Mouse (Mus musculus) yolk sac, embryonic 10.5 days (tissue): ENCODE data around the gene Olfr135.

Experiments
- DNase-seq: peaks from one replicate; pipeline ENCODE4 v3.0.0-alpha.2; 2017; ENCODE audit warnings: low spot score

The Olfr135 gene

DNA sequence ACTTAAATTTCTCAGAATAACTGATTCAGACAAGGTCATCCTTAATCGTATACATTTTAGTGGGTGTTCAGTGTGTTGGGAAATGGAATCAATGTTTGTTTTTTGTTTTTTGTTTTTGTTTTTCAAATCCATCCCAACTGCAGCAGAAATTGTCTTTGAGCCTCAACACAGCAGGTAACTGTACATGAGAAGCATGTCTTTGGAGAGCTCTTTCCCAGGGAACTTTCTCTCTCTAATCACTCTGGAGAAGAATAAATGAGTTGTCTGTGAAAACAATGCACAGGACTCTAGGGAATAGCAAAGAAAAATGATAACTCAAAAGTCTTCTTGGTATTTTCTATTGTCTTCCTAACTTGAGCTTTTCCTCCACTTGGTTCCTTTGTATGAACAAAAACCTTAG lies at the start of gene Olfr135:
Gene Olfr135, plus strand, starts transcription at position 301 of the 400 bp plus-strand sequence.
- DNase-seq, result no peak

- DNase-seq, result no peak
Observed at GRCm38 (mm10) chr17:38171088-38171487, 33.0 kb upstream of the Olfr135 start, which contains the start of gene Olfr134. Olfr134 (plus strand) TSS chr17:38171388.
